Mouse (Mus musculus): ENCODE measurements around the gene Gabpb1. TPM values are rescaled to one million over a fixed set of nuclear protein-coding genes. Genes with fewer than 3 reads are reported as not detected.

Gene Gabpb1
- polyA plus RNA-seq, 1 experiment, result 21.8 TPM

DNA sequence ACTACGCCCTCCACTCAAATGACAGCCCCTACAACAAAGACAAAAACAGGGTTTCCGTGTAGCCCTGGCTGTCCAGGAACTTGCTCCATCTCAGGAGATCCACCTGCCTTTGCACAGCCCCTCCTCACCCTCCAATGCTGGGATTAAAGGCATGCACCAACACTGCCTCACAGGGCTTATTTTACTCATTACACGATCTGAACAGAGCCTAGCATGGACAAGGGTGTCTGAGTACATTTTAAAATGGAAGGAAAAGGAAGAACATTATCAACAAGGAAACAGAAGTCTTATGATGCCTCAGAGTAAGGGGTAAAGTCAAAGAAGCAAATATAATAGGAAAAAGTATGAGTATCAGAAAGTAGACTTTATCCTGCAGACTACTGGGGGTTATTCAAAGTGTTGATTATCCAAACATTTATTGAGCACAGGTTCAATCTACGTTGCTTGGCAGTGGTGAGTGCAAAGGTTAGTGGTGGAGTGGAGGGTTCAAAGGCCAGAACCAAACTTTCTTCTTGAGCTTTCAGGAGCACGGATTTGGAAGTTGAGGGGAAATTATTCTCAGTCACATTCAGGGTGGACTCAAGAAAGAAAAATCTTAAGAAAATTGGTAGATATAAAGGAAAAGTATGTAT lies 7.4 kb downstream of the Gabpb1 start:
- no peak for DNase-seq
- no peaks in the 10 kb centered on the region for H3K27me3 ChIP-seq (ENCODE audit: control insufficient read depth, insufficient read depth, low read length)
- no peak for TF ChIP-seq CTCF (IDR thresholded peaks at IDR 0.05; ENCODE audit: borderline replicate concordance, insufficient read depth, low read depth, low read length)
- TF ChIP-seq POLR2A (IDR thresholded peaks at IDR 0.05; ENCODE audit: borderline replicate concordance, insufficient read depth, low read length), result no peak
- 94% methylated on average over 5 of the region's 5 CpGs for WGBS
- H3K4me1 ChIP-seq (ENCODE audit: control insufficient read depth, insufficient read depth, low read length), result peaks cover 3% of the 10 kb centered on the region; the same call in 1 of the 2 replicates
- no peak overlapping the region for H3K27ac ChIP-seq (ENCODE audit: insufficient read depth, low read length)
- no peak overlapping the region for H3K4me3 ChIP-seq (replicated peaks; ENCODE audit: insufficient read depth, low read depth, low read length)

DNA sequence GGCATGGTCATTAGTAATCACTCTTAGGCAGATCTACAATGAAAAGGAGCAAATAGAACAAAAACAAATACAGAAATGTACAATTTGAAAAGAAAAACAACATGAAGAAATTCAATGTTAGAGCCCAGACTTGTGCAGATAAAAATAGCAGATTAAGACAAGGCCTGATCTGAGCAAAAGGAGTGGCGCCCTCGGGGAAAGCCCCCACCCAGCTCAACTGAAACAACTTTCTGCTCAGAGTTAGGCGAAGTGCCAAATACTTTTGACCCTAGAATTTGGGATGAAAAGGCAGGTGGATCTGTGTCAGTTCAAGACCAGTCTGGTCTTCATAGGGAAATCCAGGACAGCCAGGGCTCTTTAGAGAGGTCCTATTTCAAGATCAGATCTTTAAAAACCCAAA lies 10.2 kb downstream of the Gabpb1 start:
- 89% methylated on average over 3 of the region's 3 CpGs for WGBS
- no peak for TF ChIP-seq CTCF (IDR thresholded peaks at IDR 0.05; ENCODE audit: borderline replicate concordance, insufficient read depth, low read depth, low read length)
- TF ChIP-seq POLR2A (IDR thresholded peaks at IDR 0.05; ENCODE audit: borderline replicate concordance, insufficient read depth, low read length), result no peak
- no peak overlapping the region for H3K4me3 ChIP-seq (replicated peaks; ENCODE audit: insufficient read depth, low read depth, low read length)
- H3K27me3 ChIP-seq (ENCODE audit: control insufficient read depth, insufficient read depth, low read length), result no peaks in the 10 kb centered on the region
- H3K27ac ChIP-seq (ENCODE audit: insufficient read depth, low read length), result no peak overlapping the region
- DNase-seq, result no peak
- H3K4me1 ChIP-seq (ENCODE audit: control insufficient read depth, insufficient read depth, low read length), result no peaks in the 10 kb centered on the region

DNA sequence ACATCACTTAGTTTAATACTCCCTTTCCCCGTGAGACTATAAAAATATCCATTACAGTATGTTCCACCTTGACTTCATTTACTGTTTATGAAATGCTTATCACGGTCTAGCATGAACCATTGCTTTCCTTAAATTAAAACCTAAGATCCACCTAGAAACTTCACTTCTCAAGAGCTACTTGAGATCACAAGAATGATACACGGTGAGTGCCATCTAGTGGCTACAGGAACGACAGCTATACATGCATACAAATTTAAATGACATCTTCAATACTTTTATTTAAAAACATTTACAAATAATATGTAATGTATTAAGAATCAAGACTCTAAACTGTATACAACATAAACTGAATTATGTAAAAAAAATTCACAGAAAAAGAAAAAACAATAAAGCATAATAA lies 12.7 kb downstream of the Gabpb1 start:
- Histone ChIP-seq H3K27me3 (ENCODE audit: control insufficient read depth, insufficient read depth, low read length) (no peaks in the 10 kb centered on the region), H3K27ac (ENCODE audit: insufficient read depth, low read length) (no peak overlapping the region), H3K4me1 (ENCODE audit: control insufficient read depth, insufficient read depth, low read length) (no peaks in the 10 kb centered on the region), H3K4me3 (replicated peaks; ENCODE audit: insufficient read depth, low read depth, low read length) (no peak overlapping the region)
- TF ChIP-seq CTCF (IDR thresholded peaks at IDR 0.05; ENCODE audit: borderline replicate concordance, insufficient read depth, low read depth, low read length) (peak; percentile 28; the same call in 1 of the 2 replicates), POLR2A (IDR thresholded peaks at IDR 0.05; ENCODE audit: borderline replicate concordance, insufficient read depth, low read length) (no peak)
- 38% methylated on average over 4 of the region's 4 CpGs for WGBS
- peak in 1 of 2 experiments; percentile 21 for DNase-seq

DNA sequence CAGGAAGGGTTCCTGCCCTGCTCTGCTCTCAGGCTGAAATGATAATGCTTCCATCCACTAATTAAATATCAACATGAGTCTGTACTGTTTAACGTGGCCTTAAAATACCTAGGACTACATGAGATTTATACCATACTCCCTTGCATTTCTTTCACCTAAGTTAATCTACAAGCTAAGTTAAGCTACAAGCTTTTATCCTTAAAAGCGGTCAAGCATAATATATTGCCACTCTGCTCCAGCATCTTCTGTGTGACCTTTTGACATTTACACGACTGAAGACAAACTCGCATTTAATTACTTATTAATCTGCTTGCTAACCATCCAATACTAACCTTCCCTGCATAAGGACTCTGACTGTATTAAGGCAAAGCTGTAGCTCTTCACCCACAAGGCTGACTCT lies 23.2 kb downstream of the Gabpb1 start:
- no peak for DNase-seq
- H3K4me1 ChIP-seq (ENCODE audit: control insufficient read depth, insufficient read depth, low read length), result no peaks in the 10 kb centered on the region
- WGBS, result 82% methylated on average over 4 of the region's 4 CpGs
- no peak for TF ChIP-seq CTCF (IDR thresholded peaks at IDR 0.05; ENCODE audit: borderline replicate concordance, insufficient read depth, low read depth, low read length)
- TF ChIP-seq POLR2A (IDR thresholded peaks at IDR 0.05; ENCODE audit: borderline replicate concordance, insufficient read depth, low read length), result no peak
- H3K27ac ChIP-seq (ENCODE audit: insufficient read depth, low read length), result no peak overlapping the region
- no peak overlapping the region for H3K4me3 ChIP-seq (replicated peaks; ENCODE audit: insufficient read depth, low read depth, low read length)
- no peaks in the 10 kb centered on the region for H3K27me3 ChIP-seq (ENCODE audit: control insufficient read depth, insufficient read depth, low read length)

- Histone ChIP-seq H3K27ac (ENCODE audit: insufficient read depth, low read length) (no peak overlapping the region), H3K4me3 (replicated peaks; ENCODE audit: insufficient read depth, low read depth, low read length) (no peak overlapping the region), H3K27me3 (ENCODE audit: control insufficient read depth, insufficient read depth, low read length) (no peaks in the 10 kb centered on the region), H3K4me1 (ENCODE audit: control insufficient read depth, insufficient read depth, low read length) (no peaks in the 10 kb centered on the region)
- TF ChIP-seq POLR2A (IDR thresholded peaks at IDR 0.05; ENCODE audit: borderline replicate concordance, insufficient read depth, low read length) (no peak), CTCF (IDR thresholded peaks at IDR 0.05; ENCODE audit: borderline replicate concordance, insufficient read depth, low read depth, low read length) (no peak)
- WGBS, result 94% methylated on average over 3 of the region's 3 CpGs
- no peak for DNase-seq
Observed at GRCm38 (mm10) chr2:126647762-126648161, 28.4 kb downstream of the Gabpb1 start.

- Histone ChIP-seq H3K4me3 (replicated peaks; ENCODE audit: insufficient read depth, low read depth, low read length) (no peak overlapping the region), H3K27ac (ENCODE audit: insufficient read depth, low read length) (no peak overlapping the region), H3K27me3 (ENCODE audit: control insufficient read depth, insufficient read depth, low read length) (no peaks in the 10 kb centered on the region), H3K4me1 (ENCODE audit: control insufficient read depth, insufficient read depth, low read length) (no peaks in the 10 kb centered on the region)
- WGBS, result 96% methylated on average over 5 of the region's 5 CpGs
- TF ChIP-seq CTCF (IDR thresholded peaks at IDR 0.05; ENCODE audit: borderline replicate concordance, insufficient read depth, low read depth, low read length) (no peak), POLR2A (IDR thresholded peaks at IDR 0.05; ENCODE audit: borderline replicate concordance, insufficient read depth, low read length) (no peak)
- DNase-seq, result no peak
Observed at GRCm38 (mm10) chr2:126646461-126646860, 29.7 kb downstream of the Gabpb1 start.

DNA sequence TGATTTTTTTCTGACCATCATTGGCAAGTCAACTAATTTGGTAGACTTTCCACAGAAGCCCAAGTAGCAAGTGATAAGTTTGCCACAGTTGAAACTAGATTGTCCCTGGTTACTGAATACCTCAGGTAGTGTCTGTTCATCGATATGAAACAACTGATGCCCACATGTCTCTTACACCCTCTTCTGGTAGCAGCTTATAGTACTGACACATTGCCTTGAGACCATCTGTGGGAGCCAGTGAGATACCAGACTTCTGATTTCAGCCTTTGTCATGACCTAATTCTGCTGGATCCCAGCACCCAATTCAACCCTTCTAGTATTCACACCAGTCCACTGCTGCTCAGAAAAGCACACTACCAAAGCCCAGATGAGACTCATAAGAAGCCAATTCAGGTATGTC lies 31.4 kb downstream of the Gabpb1 start:
- H3K4me3 ChIP-seq (replicated peaks; ENCODE audit: insufficient read depth, low read depth, low read length), result no peak overlapping the region
- no peak for DNase-seq

GRCm38 (mm10) chr2:126640298-126640697 lies 35.8 kb downstream of the Gabpb1 start:
- no peaks in the 10 kb centered on the region for H3K4me1 ChIP-seq (ENCODE audit: control insufficient read depth, insufficient read depth, low read length)
- H3K4me3 ChIP-seq (replicated peaks; ENCODE audit: insufficient read depth, low read depth, low read length), result no peak overlapping the region
- DNase-seq, result no peak
- no peak overlapping the region for H3K27ac ChIP-seq (ENCODE audit: insufficient read depth, low read length)
- 93% methylated on average over 2 of the region's 2 CpGs for WGBS
- TF ChIP-seq CTCF (IDR thresholded peaks at IDR 0.05; ENCODE audit: borderline replicate concordance, insufficient read depth, low read depth, low read length) (no peak), POLR2A (IDR thresholded peaks at IDR 0.05; ENCODE audit: borderline replicate concordance, insufficient read depth, low read length) (no peak)
- no peaks in the 10 kb centered on the region for H3K27me3 ChIP-seq (ENCODE audit: control insufficient read depth, insufficient read depth, low read length)

More for the DNA sequence above, 31.4 kb downstream of the Gabpb1 start:
- H3K27ac ChIP-seq (ENCODE audit: insufficient read depth, low read length), result no peak overlapping the region
- no peaks in the 10 kb centered on the region for H3K4me1 ChIP-seq (ENCODE audit: control insufficient read depth, insufficient read depth, low read length)
- no peak for TF ChIP-seq POLR2A (IDR thresholded peaks at IDR 0.05; ENCODE audit: borderline replicate concordance, insufficient read depth, low read length)
- no peak for TF ChIP-seq CTCF (IDR thresholded peaks at IDR 0.05; ENCODE audit: borderline replicate concordance, insufficient read depth, low read depth, low read length)
- WGBS, result 84% methylated on average over 1 of the region's 1 CpGs
- H3K27me3 ChIP-seq (ENCODE audit: control insufficient read depth, insufficient read depth, low read length), result no peaks in the 10 kb centered on the region
